In the genomic region with DNA sequence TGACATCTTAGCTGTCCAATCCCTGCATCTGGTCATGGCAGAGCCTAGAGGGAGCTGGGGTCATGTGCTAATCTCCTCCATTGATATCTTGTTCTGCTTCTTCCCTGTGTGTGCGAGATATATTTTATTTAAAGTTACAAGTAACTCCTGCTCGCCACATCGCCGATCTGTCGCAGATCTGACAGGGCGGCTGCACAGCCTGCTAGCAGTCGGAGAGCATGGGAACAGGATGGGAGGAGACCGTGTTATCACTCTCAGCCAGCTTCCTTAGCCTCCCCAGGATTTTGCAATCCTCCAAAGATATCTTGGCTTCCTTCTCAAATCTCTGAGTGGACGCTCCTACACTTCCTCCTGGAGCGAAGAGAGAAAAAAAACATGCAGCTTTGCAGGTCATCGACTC, we compare ENCODE assay signal across 10 mouse cellular contexts. TPM values are rescaled to one million over a fixed set of nuclear protein-coding genes. Genes with fewer than 3 reads are reported as not detected.
DNase-seq lines count a peak whose midpoint lies in the region; ATAC-seq lines count a peak whose summit lies in the region.
"Had no signal": no experiment of that assay in that cellular context is flagged by ENCODE, and none has a peak within 500 bp of the region (broad histone marks: within the 10 kb centered on the region; RNA-seq: fewer than 3 reads in every experiment).

No protein-coding gene starts in this region.

- 63% methylated on average over 11 of the region's 11 CpGs for WGBS in kidney, embryonic 14.5 days
- WGBS in heart, embryonic 14.5 days: 33% methylated on average over 11 of the region's 11 CpGs

- H3K27ac ChIP-seq in kidney, embryonic 14.5 days (ENCODE audit: low read depth, low read length): no peak overlapping the region
- H3K27ac ChIP-seq in heart, embryonic 14.5 days (replicated peaks in 1 of 2; ENCODE audit: control insufficient read depth in 1 of 2, insufficient read depth in 1 of 2, low read depth in 2 of 2, low read length in 2 of 2): peak overlapping the region; percentile 28 to 82
- H3K27ac ChIP-seq: hindbrain, embryonic 15.5 days had no signal

- peak; percentile 18 for DNase-seq in kidney, adult 11 months
- DNase-seq in kidney, postnatal 4 days: peak; percentile 39 to 56
- no peak for DNase-seq in cerebellum, postnatal 14 days
- no peak for DNase-seq in thymus, postnatal 36 days
- DNase-seq in layer of hippocampus, postnatal 36 days: no peak
- DNase-seq: cerebellum, adult 9-11 months had no signal

- H3K36me3 ChIP-seq in kidney, embryonic 14.5 days (ENCODE audit: control insufficient read depth, insufficient read depth, low read length): no peaks in the 10 kb centered on the region
- no peaks in the 10 kb centered on the region for H3K36me3 ChIP-seq in heart, embryonic 14.5 days (ENCODE audit: control insufficient read depth, insufficient read depth, low read length)
- H3K36me3 ChIP-seq: hindbrain, embryonic 15.5 days had no signal

- no peak overlapping the region for H3K4me3 ChIP-seq in kidney, embryonic 14.5 days (ENCODE audit: low read length)
- no peak overlapping the region for H3K4me3 ChIP-seq in heart, embryonic 14.5 days (ENCODE audit: control insufficient read depth in 1 of 2, insufficient read depth in 1 of 2, low read depth in 1 of 2, low read length in 2 of 2)
- H3K4me3 ChIP-seq: hindbrain, embryonic 15.5 days had no signal

- H3K4me1 ChIP-seq in kidney, embryonic 14.5 days (ENCODE audit: control insufficient read depth, insufficient read depth, low read length): no peaks in the 10 kb centered on the region
- peaks cover 7 to 12% of the 10 kb centered on the region in 2 experiments for H3K4me1 ChIP-seq in heart, embryonic 14.5 days (ENCODE audit: control insufficient read depth in 2 of 2, insufficient read depth in 2 of 2, low read length in 2 of 2)
- H3K4me1 ChIP-seq: hindbrain, embryonic 15.5 days had no signal

- no peak overlapping the region for H3K4me2 ChIP-seq in kidney, embryonic 14.5 days (replicated peaks; ENCODE audit: low read depth, low read length)
- peak overlapping the region; percentile 40 for H3K4me2 ChIP-seq in heart, embryonic 14.5 days (ENCODE audit: low read length)
- H3K4me2 ChIP-seq: hindbrain, embryonic 15.5 days had no signal

- H3K27me3 ChIP-seq in kidney, embryonic 14.5 days (ENCODE audit: control insufficient read depth, insufficient read depth, low read length): no peaks in the 10 kb centered on the region
- no peaks in the 10 kb centered on the region for H3K27me3 ChIP-seq in heart, embryonic 14.5 days (ENCODE audit: control insufficient read depth, insufficient read depth, low read length)
- H3K27me3 ChIP-seq: hindbrain, embryonic 15.5 days had no signal

- ATAC-seq in kidney, embryonic 14.5 days (ENCODE audit: low FRiP score, low TSS enrichment): no peak; the same call in 1 of the 2 replicates
- ATAC-seq in heart, embryonic 14.5 days (ENCODE audit: insufficient number of reproducible peaks, insufficient read depth, low FRiP score, low read depth): peak; percentile 75
- peak; percentile 85 for ATAC-seq in megakaryocyte progenitor cell, adult 5-6 weeks (replicated peaks; ENCODE audit: poor library complexity)

- H3K9me3 ChIP-seq in kidney, embryonic 14.5 days (ENCODE audit: control insufficient read depth, low read length): no peaks in the 10 kb centered on the region
- H3K9me3 ChIP-seq in heart, embryonic 14.5 days (ENCODE audit: control insufficient read depth, low read length): no peaks in the 10 kb centered on the region
- H3K9me3 ChIP-seq: hindbrain, embryonic 15.5 days had no signal

- H3K9ac ChIP-seq in kidney, embryonic 14.5 days (ENCODE audit: low read depth, low read length): no peak overlapping the region
- peak overlapping the region; percentile 46; the same call in 1 of the 2 replicates for H3K9ac ChIP-seq in heart, embryonic 14.5 days (ENCODE audit: low read length)
- H3K9ac ChIP-seq: hindbrain, embryonic 15.5 days had no signal

RNA-seq across cellular contexts. Expression of a gene that starts 17.3 kb away (rescaled TPM):
- 0.07 and 0.26 TPM in 2 replicates for polyA plus RNA-seq in kidney, embryonic 14.5 days (2014; fragmentation: Nextera tagmentation; extraction: Ambion mirVana)
- 0.18 and 0.36 TPM in 2 replicates for polyA plus RNA-seq in heart, embryonic 14.5 days (2014; fragmentation: Nextera tagmentation; extraction: Ambion mirVana)
- 0.24 and 0.52 TPM in 2 replicates for total RNA-seq in megakaryocyte progenitor cell, adult 5-6 weeks (2015)
- 0.07 TPM in 1 of 2 replicates, not detected in the other for total RNA-seq in megakaryocyte progenitor cell, adult 5-6 weeks (2017)
- not detected for total RNA-seq in layer of hippocampus, postnatal 36 days (2021)
- polyA plus RNA-seq: hindbrain, embryonic 15.5 days had no signal

Comparison
In these comparisons a context has a peak if more than half of its experiments do, and no peak if none do; other contexts are left out.
1. DNase-seq: peak in kidney, adult 11 months (single experiment) and kidney, postnatal 4 days (2 of 2); none in cerebellum, postnatal 14 days (0 of 2), thymus, postnatal 36 days (0 of 2) and layer of hippocampus, postnatal 36 days (0 of 2).